Mouse (Mus musculus) kidney, adult 8-10 months (tissue): ENCODE results near the gene Tspan11.

ENCODE experiments used
- DNase-seq, 2 experiments: peaks; one replicate each; pipeline ENCODE4 v3.0.0; 2022

Gene Tspan11

DNA sequence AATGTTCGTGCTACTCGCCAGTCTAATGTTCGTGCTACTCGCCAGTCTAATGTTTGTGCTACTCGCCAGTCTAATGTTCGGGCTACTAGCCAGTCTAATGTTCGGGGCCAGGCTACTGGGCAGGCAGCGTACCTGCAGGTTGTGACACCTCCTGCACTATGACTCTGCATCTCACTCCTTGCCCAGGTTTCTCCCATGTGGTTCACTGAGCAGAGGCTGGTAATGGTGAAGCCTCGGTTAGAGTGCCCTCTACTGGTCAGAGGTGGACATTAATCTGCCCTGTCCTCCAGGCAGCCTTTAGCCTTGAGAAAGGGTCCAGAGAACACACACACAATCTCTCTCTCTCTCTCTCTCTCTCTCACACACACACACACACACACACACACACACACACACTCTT, 58.3 kb downstream of the Tspan11 start:
- DNase-seq: peak; percentile 47 to 67

DNA sequence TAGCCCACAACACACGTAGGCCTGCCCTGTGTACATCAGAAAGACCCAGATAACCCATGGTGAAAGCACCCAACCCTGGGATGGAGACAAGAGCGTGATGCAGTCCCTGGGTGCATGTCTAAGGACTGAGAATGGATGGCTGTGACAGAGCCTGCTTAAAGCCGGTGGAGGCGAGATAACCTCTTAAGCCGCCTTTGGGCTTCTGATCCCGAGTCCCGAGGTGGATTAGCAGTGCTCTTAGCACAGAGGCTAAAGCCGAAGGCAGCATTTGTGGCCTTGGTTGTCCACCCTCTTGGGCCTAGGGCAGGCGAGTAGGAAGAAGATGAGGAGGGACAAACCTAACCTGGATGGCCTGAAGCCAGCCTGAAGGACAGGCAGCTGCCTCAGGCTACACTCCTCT, 61.3 kb downstream of the Tspan11 start:
- DNase-seq: no peak

DNA sequence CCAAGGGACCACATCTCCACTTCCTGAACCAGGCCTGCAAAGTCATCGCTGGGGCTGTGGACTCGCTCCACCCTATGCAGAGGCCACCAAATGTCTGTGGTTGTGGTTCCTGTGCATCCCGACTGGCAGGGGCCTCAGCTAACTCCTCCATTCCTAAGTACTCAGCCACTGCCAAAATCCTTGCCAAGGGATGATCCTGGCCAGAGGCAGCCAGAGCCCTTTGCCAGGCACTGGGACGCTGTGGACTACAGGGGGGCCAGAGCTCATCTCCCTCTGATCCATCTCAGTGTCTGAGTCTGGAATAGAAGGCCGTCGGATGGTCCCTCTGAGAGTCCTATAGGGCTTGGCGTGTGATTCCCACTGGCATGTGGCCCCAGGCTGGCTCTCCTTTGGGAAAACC, 62.5 kb downstream of the Tspan11 start:
- no peak for DNase-seq

DNA sequence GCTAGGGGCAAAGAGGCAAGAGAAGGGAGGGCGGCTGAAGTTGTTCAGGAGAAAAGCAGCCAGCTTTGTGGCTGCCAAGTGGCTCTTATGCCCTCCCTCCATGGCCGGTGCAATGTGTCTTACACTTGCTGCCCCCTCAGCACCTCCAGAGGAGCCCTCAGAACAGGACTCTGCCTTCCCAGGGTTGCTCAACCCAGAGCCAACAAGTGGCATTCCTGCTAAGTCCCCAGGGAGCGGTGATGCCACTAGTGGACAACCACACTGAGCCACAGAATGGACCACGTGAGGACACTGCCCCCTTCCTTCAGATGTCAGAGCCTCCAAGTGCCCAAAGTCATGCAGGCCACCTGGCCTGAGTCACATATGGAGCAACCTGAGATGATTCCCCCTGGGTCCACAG, 65.7 kb downstream of the Tspan11 start:
- DNase-seq: no peak

DNA sequence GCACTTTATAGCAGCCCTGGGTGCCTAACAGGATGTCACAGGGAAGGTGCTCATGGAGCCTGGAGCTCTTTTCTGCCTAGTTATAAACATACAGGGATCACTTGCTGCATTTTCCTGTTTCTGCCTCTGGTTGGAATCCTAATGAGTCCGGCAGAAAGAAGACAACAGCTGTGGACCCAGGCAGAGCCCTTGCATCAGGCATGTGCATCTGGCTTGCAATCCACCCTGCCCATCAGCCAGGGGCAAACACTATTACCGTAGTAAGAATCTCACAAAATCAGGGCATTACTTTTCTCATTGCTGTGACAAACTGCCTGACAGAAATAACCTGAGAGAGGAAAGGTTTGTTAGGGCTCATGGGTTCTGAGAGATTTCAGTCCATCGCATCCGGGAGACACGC, 68.8 kb downstream of the Tspan11 start:
- no peak for DNase-seq

DNA sequence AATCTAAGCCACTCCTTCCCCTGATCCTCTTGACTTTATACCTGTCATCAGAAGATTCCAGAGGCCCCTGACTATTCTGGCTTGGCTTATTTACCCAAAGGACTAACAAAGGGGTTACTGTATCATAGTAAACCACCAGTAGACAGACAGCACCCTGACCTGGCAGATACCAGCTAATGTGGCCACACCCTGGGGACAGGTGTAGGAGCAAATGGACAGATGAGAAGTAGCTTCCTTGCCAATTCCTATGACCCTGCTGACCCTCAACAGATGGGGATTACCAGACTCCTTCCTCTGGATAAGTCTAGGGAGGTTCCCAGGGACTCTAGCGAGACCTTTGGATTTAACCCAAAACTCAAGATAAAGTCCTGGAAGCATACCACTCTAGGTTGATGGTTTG, 72.8 kb downstream of the Tspan11 start:
- DNase-seq: no peak

DNA sequence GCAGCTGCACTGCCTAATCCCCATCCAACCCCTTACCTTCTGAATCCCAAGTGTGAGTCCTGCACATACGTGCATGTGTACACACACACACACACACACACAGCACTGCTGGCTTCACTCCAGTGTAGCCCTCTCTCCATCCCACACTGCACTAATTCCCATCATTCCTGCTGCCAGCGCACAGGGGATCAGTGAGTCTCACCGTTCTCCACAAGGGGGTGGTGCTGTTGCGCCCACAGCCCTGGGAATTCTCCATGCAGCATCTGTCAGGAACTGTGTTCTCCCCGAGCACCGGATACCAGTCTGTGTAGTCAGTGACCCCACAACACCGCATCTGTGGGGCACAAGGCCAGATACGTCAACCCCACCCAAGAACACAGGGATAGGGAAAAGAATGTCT, 78.1 kb downstream of the Tspan11 start:
- DNase-seq: no peak

DNA sequence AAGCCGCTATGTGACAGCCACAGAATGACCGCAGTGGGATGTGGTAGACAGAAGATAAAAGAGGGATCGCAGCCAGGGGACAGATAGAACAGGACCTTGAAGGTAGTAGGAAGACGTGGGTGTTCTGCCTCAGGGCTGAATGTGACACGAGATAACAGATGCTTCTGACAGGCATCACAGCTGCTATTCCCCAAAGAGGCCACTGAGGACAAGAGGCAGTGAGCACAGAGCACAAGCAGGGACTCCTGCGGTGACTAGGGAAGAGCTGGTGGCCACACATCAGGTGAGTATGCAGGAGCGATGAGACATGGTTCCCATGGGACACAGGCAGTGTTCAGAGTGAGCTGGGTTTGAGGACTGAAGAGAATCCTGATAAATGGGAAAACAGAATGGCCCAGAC, 82.3 kb downstream of the Tspan11 start:
- DNase-seq: no peak

DNA sequence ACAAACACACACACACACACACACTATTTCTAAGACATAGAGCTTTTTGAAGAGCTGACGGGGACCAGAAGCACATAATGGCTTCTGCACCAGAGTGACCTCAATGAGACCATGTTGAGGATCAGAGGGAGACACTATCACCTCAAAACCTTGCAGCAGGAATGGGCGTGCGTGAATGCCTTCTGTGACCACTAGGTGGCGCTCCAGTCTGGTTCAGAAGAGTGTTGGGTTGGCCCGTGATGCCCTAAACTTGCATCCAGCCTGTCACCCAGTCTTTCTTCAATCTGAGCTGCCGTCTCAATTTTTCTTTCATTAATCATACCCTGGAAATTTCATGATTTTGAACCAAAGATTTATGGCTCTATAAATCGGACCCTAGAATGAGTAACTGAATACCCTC, 82.7 kb downstream of the Tspan11 start:
- DNase-seq: peak; percentile 55 to 80

DNA sequence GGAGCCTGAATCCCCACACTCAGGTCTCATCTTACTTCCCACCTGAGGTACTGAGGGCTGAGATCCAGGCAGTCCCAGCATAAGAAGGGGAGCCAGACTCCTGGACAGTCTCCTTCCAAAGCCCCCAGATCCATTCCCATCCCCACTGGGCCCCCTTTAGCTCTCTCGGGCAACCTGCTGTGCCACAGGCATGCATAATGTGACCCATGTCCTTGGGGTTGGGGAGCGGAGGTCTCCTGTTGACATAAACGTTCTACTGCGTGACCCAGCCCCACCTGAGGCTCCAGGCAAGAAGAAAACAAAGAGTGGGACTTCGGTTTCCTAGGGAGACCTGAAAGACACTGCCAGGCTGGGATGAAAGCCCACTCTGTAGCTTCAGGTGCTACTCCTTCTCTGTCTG, 83.5 kb downstream of the Tspan11 start:
- DNase-seq: no peak

DNA sequence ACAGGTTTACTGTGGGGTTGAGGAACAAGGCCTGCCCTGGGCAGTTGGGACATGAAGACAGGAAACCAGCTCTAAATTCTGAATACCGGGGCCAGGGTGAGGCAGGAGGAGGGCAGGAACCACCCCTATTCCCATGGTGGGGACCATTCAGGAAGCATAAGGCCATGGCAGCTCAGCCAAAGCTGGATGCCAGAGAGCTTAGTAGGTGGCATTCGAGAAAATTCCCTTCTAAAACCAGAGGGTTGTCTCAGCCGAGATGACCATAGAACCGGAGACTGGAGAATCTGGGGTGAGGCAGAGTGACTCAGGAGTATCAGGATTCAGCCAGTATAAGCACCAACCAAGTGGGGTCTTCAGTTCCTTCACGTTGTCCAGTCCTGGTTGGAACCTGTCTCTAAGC, 84.5 kb downstream of the Tspan11 start:
- no peak for DNase-seq

DNA sequence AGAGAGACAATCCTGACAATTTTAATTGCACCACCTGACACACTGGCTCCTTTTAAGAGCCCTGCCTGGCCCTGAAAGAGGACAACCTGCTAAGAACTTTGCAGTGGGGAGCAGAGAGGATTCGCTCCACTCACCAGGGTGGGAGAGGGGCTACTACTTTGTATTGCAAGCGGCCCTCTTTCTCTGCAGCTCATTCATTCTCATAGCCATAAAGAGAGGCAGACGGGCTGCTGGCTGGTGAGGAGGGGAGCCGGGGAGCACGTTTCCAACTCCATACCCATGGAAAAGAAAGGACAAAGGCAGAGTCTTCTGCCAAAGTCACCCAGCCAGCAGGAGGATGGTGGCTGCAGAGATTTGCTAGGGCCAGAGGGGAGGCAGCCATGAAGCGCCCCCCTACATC, 86.2 kb downstream of the Tspan11 start:
- no peak for DNase-seq

DNA sequence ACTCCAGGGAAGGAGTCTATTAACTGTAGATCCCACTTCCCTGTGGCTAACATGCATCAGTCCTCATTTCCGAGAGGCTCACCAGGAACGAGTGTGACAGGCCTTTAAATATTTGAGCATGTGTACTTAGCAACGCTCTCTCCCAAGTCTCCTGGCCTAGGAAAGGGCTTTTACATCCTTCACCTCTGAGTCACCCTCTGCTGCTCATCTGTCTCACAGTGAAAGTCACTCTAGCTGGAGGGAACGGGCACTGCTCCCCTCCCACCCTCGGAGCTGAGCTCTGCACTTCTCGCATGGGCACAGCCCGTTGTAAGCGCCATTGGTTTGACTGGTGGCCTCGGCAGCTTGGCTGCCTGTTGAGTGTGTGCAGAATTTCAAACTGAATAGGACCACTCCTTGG, 86.6 kb downstream of the Tspan11 start:
- no peak for DNase-seq

DNA sequence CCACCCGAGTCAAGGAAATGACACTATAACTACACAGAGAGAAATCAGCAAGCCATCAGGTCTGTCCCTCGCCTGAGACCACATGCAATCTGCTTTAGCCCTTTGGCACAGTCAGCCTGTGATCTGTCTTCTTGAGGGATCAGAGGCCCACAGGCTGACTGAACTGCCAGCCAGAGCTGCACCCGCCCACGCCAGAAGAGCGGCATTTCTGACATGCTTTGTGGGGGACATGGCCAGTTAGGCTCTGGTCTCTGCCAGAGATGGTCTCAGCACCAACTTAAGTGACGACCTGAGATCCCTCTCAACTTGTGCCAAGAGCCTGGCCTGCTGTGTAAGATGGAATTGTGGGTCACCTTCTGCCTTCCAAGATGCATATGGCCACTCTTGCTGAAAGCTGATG, 89.3 kb downstream of the Tspan11 start:
- DNase-seq: no peak

DNA sequence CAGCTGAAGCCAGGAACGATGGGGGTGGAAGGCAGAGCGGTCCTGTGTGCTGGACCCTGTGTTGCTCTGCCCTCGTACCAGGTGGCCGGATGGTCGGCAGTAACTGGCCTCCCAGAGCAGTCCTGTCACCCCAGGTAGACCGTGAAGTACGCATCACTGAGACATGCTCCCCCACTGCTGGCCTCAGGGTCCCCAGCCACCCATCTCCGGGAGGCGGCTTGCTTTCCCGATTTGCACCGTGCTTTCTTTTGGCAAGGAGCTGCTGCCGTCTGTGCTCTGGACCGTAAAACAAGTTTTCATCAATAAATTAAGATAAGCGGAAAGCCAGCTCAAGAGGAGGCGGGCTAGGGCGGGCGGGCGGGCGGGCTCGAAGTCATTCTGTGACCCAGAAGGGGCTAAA, 91.6 kb downstream of the Tspan11 start:
- DNase-seq: no peak

DNA sequence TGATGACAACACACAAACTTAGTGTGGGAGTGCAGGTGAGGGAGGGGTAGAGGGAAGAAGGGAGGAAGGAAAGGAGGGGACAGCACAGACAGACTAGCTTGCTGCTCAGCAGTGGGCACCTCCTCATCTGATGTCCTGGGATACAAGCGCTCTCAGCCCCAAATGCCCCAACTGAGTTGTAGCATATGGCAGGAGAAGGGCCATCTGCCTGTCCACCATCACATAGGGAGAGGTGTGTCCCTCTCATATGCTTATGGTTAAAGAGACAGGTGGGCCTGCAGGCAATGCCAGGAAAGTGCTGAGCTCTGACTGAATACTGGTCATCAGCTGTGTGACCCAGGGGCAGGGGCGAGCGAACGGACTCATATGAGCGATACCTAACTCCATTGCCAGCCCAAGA, 92.4 kb downstream of the Tspan11 start:
- no peak for DNase-seq

DNA sequence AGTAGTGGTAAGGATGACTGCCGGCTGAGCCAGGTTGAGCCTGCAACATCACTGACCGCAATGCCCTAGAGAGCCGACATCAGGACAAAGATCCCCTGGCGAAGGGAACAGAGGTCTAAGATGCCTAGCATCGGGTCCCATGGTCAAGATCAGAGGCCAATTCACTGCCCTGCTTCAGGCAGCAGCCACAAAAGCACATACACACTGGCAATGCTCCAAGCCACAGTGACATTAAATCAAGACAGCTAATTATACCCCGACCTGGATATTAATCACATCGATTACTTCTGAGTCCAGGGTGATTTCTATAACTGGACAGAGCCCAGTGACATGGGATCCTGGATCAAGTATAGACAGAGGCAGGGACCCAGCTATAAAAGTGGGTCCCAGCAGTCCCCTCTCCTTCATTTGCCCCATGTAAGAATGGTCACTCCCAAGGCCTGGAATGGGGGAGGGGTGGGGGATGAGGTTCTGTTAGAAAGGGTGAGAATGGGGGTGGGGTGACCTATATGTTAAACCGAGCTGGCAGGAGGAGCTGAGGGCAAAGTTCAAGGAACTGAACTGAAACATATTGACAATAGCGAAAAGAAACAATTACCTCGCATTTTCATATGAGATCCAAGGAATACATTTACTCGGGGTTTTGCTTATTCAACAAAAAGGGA, 93.1 kb downstream of the Tspan11 start:
- DNase-seq: no peak

DNA sequence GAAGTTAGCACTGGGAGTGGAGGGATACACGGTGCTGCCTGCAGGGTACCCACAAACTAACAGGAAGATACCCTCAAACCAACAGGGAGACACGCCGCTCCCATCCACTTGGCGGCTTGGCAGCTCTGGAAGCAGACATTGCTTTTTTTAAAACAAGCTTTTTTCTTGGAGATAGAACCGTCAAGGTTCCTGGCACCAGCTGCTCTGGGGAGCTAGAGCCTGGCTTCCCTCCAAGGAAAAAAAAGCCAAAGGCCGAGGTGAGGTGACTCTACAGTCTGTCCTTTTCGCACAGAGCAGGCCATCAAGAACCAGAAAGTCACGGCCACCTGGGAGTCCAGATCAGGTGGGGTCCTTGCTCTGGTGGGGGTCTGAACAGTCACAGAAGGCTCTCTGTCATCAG, 93.8 kb downstream of the Tspan11 start:
- peak; percentile 43 to 59 for DNase-seq

DNA sequence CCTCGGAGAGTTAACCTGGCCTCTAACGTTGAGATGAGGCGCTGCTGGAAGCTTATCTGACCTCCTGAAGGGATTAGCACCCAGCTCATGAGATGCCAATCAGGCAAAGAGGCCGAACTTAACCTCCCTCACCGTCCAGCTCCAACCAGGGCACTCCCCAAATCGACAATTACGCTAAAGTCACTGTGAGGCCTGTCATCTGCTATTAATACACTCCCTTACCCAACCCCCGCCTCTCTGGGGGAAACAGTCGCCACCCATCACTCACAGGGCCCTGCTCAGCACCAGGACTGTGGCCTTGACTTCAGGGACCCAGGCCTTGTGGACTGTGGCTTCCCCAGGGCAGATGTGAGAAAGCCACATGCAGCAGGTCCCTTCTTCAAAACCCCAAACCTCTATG, 99.0 kb downstream of the Tspan11 start:
- no peak for DNase-seq

DNA sequence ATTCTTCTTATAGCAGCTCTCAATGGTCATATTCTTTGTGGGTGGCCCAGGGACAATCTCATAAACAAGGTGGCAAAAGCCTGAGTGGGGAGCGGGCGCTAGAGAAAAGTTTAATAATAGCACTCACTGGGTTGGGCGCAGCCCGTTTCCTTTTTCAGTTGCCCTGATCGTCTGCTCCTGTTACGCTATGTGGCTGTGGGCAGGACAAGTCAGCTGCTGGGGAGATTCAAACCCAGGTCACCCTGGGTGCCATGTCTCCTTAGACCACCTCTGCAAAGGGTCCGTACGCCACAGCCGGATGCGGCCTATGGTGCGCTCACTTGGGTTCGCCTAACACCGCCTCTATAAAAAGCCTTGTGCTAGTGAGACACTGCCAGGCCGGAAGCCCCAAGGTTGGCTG, 100.0 kb downstream of the Tspan11 start:
- no peak for DNase-seq

DNA sequence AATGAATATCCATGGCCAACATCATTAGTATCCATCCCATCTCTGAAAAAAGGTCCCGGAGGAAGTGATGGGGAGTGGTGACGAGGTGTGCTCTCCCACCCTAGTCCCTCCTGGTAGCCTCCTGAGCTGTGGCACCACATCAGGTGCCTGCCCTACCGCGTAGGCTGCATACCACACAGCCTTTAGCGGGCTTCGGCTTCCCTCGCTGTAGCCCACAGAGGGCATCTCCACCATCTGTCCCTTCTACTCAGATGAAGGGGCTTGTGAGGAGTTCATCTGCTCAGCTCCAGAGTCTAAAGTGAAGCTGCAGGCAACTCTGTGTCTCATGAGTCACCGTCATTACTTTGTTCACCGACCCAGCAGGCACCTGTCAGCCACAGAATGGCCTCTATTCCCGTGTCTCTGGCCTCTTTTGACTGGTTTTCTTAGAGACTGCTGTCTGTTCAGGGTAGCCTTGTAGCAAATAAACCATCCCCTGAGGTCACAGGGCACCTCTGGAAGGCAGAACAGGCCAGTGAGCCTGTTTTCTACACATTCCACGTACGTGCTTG, 101.6 kb downstream of the Tspan11 start:
- no peak for DNase-seq

DNA sequence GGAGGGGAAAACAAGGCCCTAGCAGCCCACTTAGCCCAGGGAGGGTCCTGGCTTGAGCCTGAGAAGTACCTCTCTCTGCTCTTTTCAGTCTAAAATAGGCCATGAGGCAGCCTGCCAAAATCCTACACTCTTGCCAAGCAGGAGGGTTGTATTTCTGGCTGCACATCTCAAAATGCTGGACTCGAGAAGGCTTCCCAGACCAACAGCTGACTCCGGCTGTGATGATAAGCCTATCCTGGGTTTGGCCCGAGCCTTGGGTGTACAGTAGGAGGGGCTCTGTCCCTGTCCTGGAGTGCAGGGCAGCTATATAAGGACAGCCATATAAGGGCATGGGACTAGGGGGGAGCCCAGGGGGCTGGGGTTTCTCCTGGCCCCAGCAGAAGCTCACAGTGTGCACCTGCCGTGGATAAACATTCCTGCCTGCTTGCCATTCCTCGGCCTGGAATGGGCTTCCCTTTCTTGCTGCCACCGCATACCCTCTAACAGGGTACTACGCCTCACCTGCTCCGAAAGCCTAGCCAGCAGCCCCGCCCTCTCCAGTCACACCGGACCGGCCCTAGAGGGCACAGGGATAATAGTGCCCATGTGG, 102.3 kb downstream of the Tspan11 start:
- peak in 1 of 2 experiments; percentile 34 for DNase-seq

DNA sequence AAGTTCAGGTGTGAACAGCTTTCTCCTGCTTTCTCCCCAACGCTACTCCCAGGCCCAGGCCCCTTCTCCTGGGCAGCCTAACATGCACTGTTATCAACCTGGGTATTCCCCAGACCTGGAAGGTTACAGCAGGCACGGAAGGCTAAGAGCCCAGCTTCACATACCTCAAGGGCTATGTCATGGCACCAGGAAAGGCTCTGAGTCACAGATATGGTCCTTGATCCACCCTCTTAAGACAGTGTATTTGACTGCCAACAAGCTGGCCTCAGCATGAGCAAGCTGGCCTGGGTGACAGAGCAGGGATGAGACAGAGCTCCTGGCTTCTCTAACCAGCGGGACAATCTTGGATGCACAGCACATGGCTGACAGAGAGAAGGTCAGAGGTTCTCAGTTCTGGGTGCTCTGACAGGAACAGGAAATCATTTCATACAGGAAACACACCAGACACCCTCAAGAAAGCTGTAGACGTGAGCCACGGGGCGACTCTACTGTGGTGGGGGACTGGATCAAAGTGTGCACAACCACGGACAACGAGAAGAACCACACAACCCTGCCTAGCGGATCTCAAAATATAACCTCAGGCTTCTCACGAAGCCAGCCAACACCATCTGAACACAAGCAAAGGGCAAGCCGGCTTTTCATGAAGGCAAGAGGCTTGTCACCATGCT, 104.3 kb downstream of the Tspan11 start:
- no peak for DNase-seq

DNA sequence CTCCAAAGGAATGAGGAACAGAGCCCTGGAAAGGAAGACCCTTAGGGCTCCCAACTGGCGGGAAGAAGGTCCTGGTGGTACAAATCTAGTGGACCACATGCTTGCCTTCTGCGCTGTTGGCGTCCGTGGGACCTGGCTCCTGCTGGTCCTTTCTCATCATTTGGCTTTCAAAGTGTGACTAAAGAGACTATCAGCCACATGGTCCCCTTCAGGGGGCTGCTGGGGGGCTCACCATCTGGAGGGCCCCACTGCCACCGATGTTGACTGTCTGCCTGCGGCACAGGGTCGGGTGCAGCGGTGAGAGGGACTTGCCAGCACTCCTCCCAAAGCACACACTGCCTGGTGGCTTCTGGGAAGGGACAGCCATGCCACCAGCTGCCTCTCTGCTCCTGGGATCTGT, 105.6 kb downstream of the Tspan11 start:
- DNase-seq: no peak
